Mouse (Mus musculus) intestine, postnatal 0 days (tissue): ENCODE results near the gene Atp8a2. TPM values are rescaled to one million over a fixed set of nuclear protein-coding genes. Genes with fewer than 3 reads are reported as not detected.
"Not testable (repeated sequence)": the region's sequence is repeated elsewhere in the genome, so short reads cannot be mapped to it uniquely, and the experiment has no call there.

ENCODE experiments used
- ATAC-seq: fragments of 200-750 bp; cut with Nextera tagmentation; 2 replicates; pipeline ENCODE4 v1.8.0; 2017; ENCODE audit warnings: mild to moderate bottlenecking, moderate TSS enrichment, moderate library complexity
- H3K27ac ChIP-seq: fragments of 300-500 bp; sonication (generic); 2 replicates; pipeline ENCODE4 v1.5.1; 2014; ENCODE audit warnings: mild to moderate bottlenecking, low read depth, low read length, moderate library complexity
- H3K27me3 ChIP-seq: fragments of 300-500 bp; sonication (generic); replicated peaks from 2 replicates; pipeline ENCODE4 v1.6.1; 2014; ENCODE audit warnings: low read length, mixed read lengths; ENCODE audit not compliant: control insufficient read depth, insufficient read depth
- H3K36me3 ChIP-seq: fragments of 300-500 bp; sonication (generic); 2 replicates; pipeline ENCODE4 v1.6.1; 2014; ENCODE audit warnings: mild to moderate bottlenecking, moderate library complexity; ENCODE audit not compliant: control insufficient read depth, insufficient read depth
- H3K4me1 ChIP-seq: fragments of 300-500 bp; sonication (generic); replicated peaks from 2 replicates; pipeline ENCODE4 v1.6.1; 2014; ENCODE audit warnings: antibody characterized with exemption, low read length, mixed read lengths; ENCODE audit not compliant: control insufficient read depth, insufficient read depth
- H3K4me2 ChIP-seq: fragments of 300-500 bp; sonication (generic); replicated peaks from 2 replicates; pipeline ENCODE4 v1.6.1; 2014; ENCODE audit warnings: low read depth, mild to moderate bottlenecking, moderate library complexity
- H3K4me3 ChIP-seq: fragments of 300-500 bp; sonication (generic); 2 replicates; pipeline ENCODE4 v1.5.1; 2014; ENCODE audit warnings: low read depth, low read length
- H3K9ac ChIP-seq: fragments of 300-500 bp; sonication (generic); 2 replicates; pipeline ENCODE4 v1.6.1; 2014; ENCODE audit warnings: mild to moderate bottlenecking, low read depth, low read length
- H3K9me3 ChIP-seq: fragments of 300-500 bp; sonication (generic); 2 replicates; pipeline ENCODE4 v1.6.1; 2016; ENCODE audit warnings: mixed run types; ENCODE audit not compliant: control insufficient read depth
- CTCF ChIP-seq: sonication (generic); IDR thresholded peaks from 2 replicates; pipeline ENCODE4 v1.5.1; 2016; ENCODE audit warnings: low read depth, mild to moderate bottlenecking, control low read depth, antibody characterized with exemption, moderate library complexity
- WGBS: fragments of 180-500 bp; shearing (Covaris S2); extraction: QIAGEN DNeasy Blood & Tissue Kit; methylation state at CpG from one replicate; pipeline ENCODE4 v1.1.7; 2014; 5-methylcytosine and 5-hydroxymethylcytosine counted together
- polyA plus RNA-seq: library from polyadenylated mRNA; unstranded; fragments of >200 nt; fragmentation: Nextera tagmentation; extraction: Ambion mirVana; gene quantifications from 2 replicates; pipeline ENCODE4 v1.2.1, GENCODE M21; 2015

Gene Atp8a2
- polyA plus RNA-seq, 1 experiment from 2014 or later: 5.1 TPM

- H3K4me3 ChIP-seq: no peak overlapping the region
- H3K4me1 ChIP-seq: no peaks in the 10 kb centered on the region
- no peaks in the 10 kb centered on the region for H3K9me3 ChIP-seq
- 32% methylated on average over 8 of the region's 8 CpGs for WGBS
- H3K27ac ChIP-seq: no peak overlapping the region
- H3K27me3 ChIP-seq: no peaks in the 10 kb centered on the region
- H3K4me2 ChIP-seq: no peak overlapping the region
- no peak for ATAC-seq
- H3K9ac ChIP-seq: no peak overlapping the region
- no peak for TF ChIP-seq CTCF
- no peaks in the 10 kb centered on the region for H3K36me3 ChIP-seq
These were observed 237.3 kb downstream of the Atp8a2 start for GRCm38 (mm10) chr14:59959723-59960122.

GRCm38 (mm10) chr14:59949983-59950382 is 247.0 kb downstream of the Atp8a2 start:
- no peak for TF ChIP-seq CTCF
- WGBS: 25% methylated on average over 5 of the region's 5 CpGs
- H3K36me3 ChIP-seq: no peaks in the 10 kb centered on the region

GRCm38 (mm10) chr14:59942864-59943611 is 253.9 kb downstream of the Atp8a2 start:
- H3K9ac ChIP-seq: no peak overlapping the region
- peak; percentile 53 for ATAC-seq
- WGBS: 23% methylated on average over 7 of the region's 7 CpGs
- H3K9me3 ChIP-seq: no peaks in the 10 kb centered on the region
- H3K4me3 ChIP-seq: no peak overlapping the region
- H3K4me2 ChIP-seq: no peak overlapping the region
- no peak overlapping the region for H3K27ac ChIP-seq
- peak; percentile 96 for TF ChIP-seq CTCF
- H3K4me1 ChIP-seq: no peaks in the 10 kb centered on the region
- no peaks in the 10 kb centered on the region for H3K36me3 ChIP-seq
- H3K27me3 ChIP-seq: no peaks in the 10 kb centered on the region

More at GRCm38 (mm10) chr14:59949983-59950382, 247.0 kb downstream of the Atp8a2 start:
- Histone ChIP-seq H3K4me3 (no peak overlapping the region), H3K9me3 (no peaks in the 10 kb centered on the region), H3K9ac (no peak overlapping the region), H3K27ac (no peak overlapping the region), H3K27me3 (no peaks in the 10 kb centered on the region), H3K4me1 (no peaks in the 10 kb centered on the region), H3K4me2 (no peak overlapping the region)
- no peak for ATAC-seq

GRCm38 (mm10) chr14:59942199-59942598 is 254.8 kb downstream of the Atp8a2 start:
- H3K4me2 ChIP-seq: no peak overlapping the region

GRCm38 (mm10) chr14:59932355-59932754 is 264.6 kb downstream of the Atp8a2 start:
- ATAC-seq: no peak
- Histone ChIP-seq H3K9me3 (no peaks in the 10 kb centered on the region), H3K36me3 (no peaks in the 10 kb centered on the region), H3K4me2 (no peak overlapping the region), H3K9ac (no peak overlapping the region), H3K4me3 (no peak overlapping the region), H3K27me3 (no peaks in the 10 kb centered on the region), H3K27ac (no peak overlapping the region), H3K4me1 (0 out of 2 replicates have a peak, but pooled peaks cover 5% of the 10 kb centered on the region)
- no peak for TF ChIP-seq CTCF
- 27% methylated on average over 6 of the region's 6 CpGs for WGBS

More at GRCm38 (mm10) chr14:59942199-59942598, 254.8 kb downstream of the Atp8a2 start:
- Histone ChIP-seq H3K4me3 (no peak overlapping the region), H3K4me1 (0 out of 2 replicates have a peak, but pooled peaks cover 1% of the 10 kb centered on the region), H3K9me3 (no peaks in the 10 kb centered on the region), H3K36me3 (no peaks in the 10 kb centered on the region), H3K27ac (no peak overlapping the region), H3K9ac (no peak overlapping the region), H3K27me3 (no peaks in the 10 kb centered on the region)
- WGBS: 67% methylated on average over 2 of the region's 2 CpGs
- no peak for TF ChIP-seq CTCF
- no peak for ATAC-seq

GRCm38 (mm10) chr14:59931412-59932058 is 265.4 kb downstream of the Atp8a2 start:
- no peak for TF ChIP-seq CTCF
- no peak for ATAC-seq
- WGBS: 88% methylated on average over 13 of the region's 13 CpGs
- no peak overlapping the region for H3K4me2 ChIP-seq
- no peak overlapping the region for H3K9ac ChIP-seq
- no peaks in the 10 kb centered on the region for H3K27me3 ChIP-seq
- H3K4me1 ChIP-seq: 0 out of 2 replicates have a peak, but pooled peaks cover 3% of the 10 kb centered on the region
- no peaks in the 10 kb centered on the region for H3K9me3 ChIP-seq
- H3K36me3 ChIP-seq: no peaks in the 10 kb centered on the region
- no peak overlapping the region for H3K27ac ChIP-seq
- no peak overlapping the region for H3K4me3 ChIP-seq

- H3K4me1 ChIP-seq, H3K9me3 ChIP-seq, H3K27ac ChIP-seq, H3K36me3 ChIP-seq, H3K4me2 ChIP-seq, ATAC-seq, H3K27me3 ChIP-seq, H3K9ac ChIP-seq, H3K4me3 ChIP-seq: not testable (repeated sequence)
- WGBS: 96% methylated on average over 1 of the region's 1 CpGs
These were observed 267.8 kb downstream of the Atp8a2 start for GRCm38 (mm10) chr14:59929190-59929589.
